Mouse (Mus musculus) kidney, embryonic 14.5 days (tissue): ENCODE data around the gene Fam98c. TPM values are rescaled to one million over a fixed set of nuclear protein-coding genes. Genes with fewer than 3 reads are reported as not detected.

Source experiments
- ATAC-seq: fragments of 200-750 bp; cut with Nextera tagmentation; 2 replicates; pipeline ENCODE4 v1.8.0; 2017; ENCODE audit warnings: moderate number of reproducible peaks, mild to moderate bottlenecking, moderate TSS enrichment, moderate library complexity; ENCODE audit not compliant: low FRiP score, low TSS enrichment
- H3K27ac ChIP-seq: fragments of 300-500 bp; sonication (generic); 2 replicates; pipeline ENCODE4 v1.5.1; 2014; ENCODE audit warnings: low read depth, mild to moderate bottlenecking, low read length, moderate library complexity, mixed read lengths
- H3K27me3 ChIP-seq: fragments of 300-500 bp; sonication (generic); 2 replicates; pipeline ENCODE4 v1.6.1; 2014; ENCODE audit warnings: mild to moderate bottlenecking, low read length; ENCODE audit not compliant: control insufficient read depth, insufficient read depth
- H3K36me3 ChIP-seq: fragments of 300-500 bp; sonication (generic); 2 replicates; pipeline ENCODE4 v1.6.1; 2014; ENCODE audit warnings: low read length, mixed read lengths; ENCODE audit not compliant: control insufficient read depth, insufficient read depth
- H3K4me1 ChIP-seq: fragments of 300-500 bp; sonication (generic); 2 replicates; pipeline ENCODE4 v1.6.1; 2014; ENCODE audit warnings: low read length, mixed read lengths; ENCODE audit not compliant: control insufficient read depth, insufficient read depth
- H3K4me2 ChIP-seq: fragments of 300-500 bp; sonication (generic); replicated peaks from 2 replicates; pipeline ENCODE4 v1.6.1; 2014; ENCODE audit warnings: low read depth, mild to moderate bottlenecking, low read length
- H3K4me3 ChIP-seq: fragments of 300-500 bp; sonication (generic); 2 replicates; pipeline ENCODE4 v1.5.1; 2014; ENCODE audit warnings: mild to moderate bottlenecking, low read length
- H3K9ac ChIP-seq: fragments of 300-500 bp; sonication (generic); 2 replicates; pipeline ENCODE4 v1.6.1; 2014; ENCODE audit warnings: low read depth, mild to moderate bottlenecking, low read length, moderate library complexity
- H3K9me3 ChIP-seq: fragments of 300-500 bp; sonication (generic); 2 replicates; pipeline ENCODE4 v1.6.1; 2016; ENCODE audit warnings: low read length; ENCODE audit not compliant: control insufficient read depth
- WGBS: fragments of 180-500 bp; shearing (Covaris S2); extraction: QIAGEN DNeasy Blood & Tissue Kit; methylation state at CpG from one replicate; pipeline ENCODE4 v1.1.7; 2014; 5-methylcytosine and 5-hydroxymethylcytosine counted together
- polyA plus RNA-seq: library from polyadenylated mRNA; unstranded; fragments of >200 nt; fragmentation: Nextera tagmentation; extraction: Ambion mirVana; gene quantifications from 2 replicates; pipeline ENCODE4 v1.2.1, GENCODE M21; 2014

Fam98c gene
- polyA plus RNA-seq, 1 experiment from 2014 or later, result 13.9 TPM

DNA sequence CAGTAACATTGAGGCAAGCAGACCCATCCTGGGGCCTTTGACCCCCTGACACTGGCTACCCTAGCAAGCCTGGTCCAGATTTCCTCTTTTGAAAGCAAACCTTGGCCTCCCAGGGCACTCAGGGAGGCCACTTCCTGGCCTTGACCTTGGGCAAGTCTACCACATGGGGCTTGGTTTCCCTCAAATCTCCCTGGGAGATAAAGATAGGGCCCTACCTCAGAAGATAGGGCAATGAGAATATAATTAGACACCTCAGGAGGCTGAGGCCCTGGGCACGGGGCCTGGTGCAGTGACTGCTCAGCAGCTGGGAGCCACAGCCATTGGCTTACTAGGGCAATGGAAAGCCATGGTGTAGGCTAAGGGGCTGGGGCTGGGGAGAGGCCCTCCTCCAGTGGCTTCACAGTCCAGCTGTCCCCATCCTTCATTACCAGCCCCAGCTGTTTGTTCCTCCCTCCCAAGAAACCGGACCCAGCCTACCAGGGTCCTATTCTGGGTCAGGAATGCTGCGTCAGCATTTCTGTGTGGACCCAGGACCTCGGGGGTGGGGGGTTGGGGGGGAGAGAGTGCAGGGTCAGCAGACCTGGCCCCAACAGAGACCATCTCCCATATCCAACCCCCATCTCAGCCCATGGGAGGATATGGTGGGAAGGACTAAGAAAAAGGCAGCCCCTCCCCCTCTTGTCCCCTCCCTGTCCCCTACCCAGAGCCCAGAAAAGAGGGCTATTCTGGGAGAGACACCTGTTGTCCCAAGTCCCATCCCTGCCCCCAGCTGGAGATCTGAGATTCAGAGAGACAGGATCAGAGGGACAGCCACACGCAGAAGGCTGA is 32.3 kb downstream of the Fam98c start:
- peak; percentile 40; the same call in 1 of the 2 replicates for ATAC-seq
- 32% methylated on average over 5 of the region's 5 CpGs for WGBS
- Histone ChIP-seq H3K9me3 (no peaks in the 10 kb centered on the region), H3K4me3 (no peak overlapping the region), H3K27ac (no peak overlapping the region), H3K4me1 (peaks cover 18% of the 10 kb centered on the region; the same call in 1 of the 2 replicates), H3K27me3 (no peaks in the 10 kb centered on the region), H3K9ac (no peak overlapping the region), H3K4me2 (no peak overlapping the region), H3K36me3 (no peaks in the 10 kb centered on the region)

DNA sequence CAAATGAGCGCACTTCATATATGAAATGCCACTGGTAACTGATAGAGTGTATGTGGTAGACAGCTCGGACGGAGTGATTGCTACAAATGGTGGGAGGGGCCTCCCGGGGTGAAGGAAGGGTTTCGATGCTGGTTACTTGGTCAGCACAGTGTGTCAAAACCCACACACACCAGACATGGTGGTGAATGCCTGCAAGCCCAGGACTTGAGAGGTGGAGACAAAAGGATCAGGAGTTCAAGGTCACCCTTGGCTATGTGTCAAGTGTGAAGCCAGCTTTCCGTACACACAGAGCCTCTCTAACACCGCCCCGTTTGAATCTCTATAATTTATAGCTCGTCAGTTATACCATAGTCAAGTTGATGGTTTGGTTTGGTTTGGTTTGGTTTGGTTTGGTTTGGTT is 33.2 kb downstream of the Fam98c start:
- Histone ChIP-seq H3K27ac (no peak overlapping the region), H3K4me1 (peaks cover 18% of the 10 kb centered on the region; the same call in 1 of the 2 replicates), H3K9ac (no peak overlapping the region), H3K36me3 (no peaks in the 10 kb centered on the region), H3K27me3 (no peaks in the 10 kb centered on the region), H3K4me2 (no peak overlapping the region), H3K4me3 (no peak overlapping the region), H3K9me3 (no peaks in the 10 kb centered on the region)
- ATAC-seq, result no peak
- WGBS, result 87% methylated on average over 9 of the region's 9 CpGs

DNA sequence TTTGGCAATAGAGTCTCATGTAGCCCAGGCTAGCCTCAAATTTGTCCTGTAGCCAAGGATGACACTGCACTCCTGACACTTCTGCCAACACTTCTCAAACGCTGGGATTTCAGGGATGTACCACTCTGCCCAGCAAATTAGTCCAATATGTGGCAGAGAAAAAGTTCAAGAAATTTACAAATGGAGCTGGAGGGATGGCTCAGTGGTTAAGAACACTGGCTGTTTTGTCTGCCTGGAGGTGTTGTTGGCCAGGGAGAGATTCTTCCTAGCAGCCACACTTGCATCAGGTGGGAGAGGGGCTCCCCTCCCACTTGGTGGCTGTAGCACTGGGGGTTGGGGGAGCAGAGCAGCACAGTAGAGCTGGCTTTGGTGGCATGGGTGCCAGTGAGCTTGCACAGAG is 36.5 kb downstream of the Fam98c start:
- no peak for ATAC-seq
- Histone ChIP-seq H3K36me3 (no peaks in the 10 kb centered on the region), H3K4me3 (no peak overlapping the region), H3K27ac (no peak overlapping the region), H3K4me1 (0 out of 2 replicates have a peak, but pooled peaks cover 7% of the 10 kb centered on the region), H3K9ac (no peak overlapping the region), H3K4me2 (no peak overlapping the region), H3K9me3 (no peaks in the 10 kb centered on the region), H3K27me3 (no peaks in the 10 kb centered on the region)
- 79% methylated on average over 1 of the region's 1 CpGs for WGBS

GRCm38 (mm10) chr7:29118142-29118851 is 37.7 kb downstream of the Fam98c start:
- ATAC-seq, result no peak
- no peak overlapping the region for H3K4me3 ChIP-seq
- H3K4me1 ChIP-seq, result no peaks in the 10 kb centered on the region
- 15% methylated on average over 18 of the region's 18 CpGs for WGBS
- no peaks in the 10 kb centered on the region for H3K36me3 ChIP-seq
- no peak overlapping the region for H3K27ac ChIP-seq
- no peak overlapping the region for H3K9ac ChIP-seq
- no peaks in the 10 kb centered on the region for H3K27me3 ChIP-seq
- H3K9me3 ChIP-seq, result no peaks in the 10 kb centered on the region
- H3K4me2 ChIP-seq, result no peak overlapping the region

DNA sequence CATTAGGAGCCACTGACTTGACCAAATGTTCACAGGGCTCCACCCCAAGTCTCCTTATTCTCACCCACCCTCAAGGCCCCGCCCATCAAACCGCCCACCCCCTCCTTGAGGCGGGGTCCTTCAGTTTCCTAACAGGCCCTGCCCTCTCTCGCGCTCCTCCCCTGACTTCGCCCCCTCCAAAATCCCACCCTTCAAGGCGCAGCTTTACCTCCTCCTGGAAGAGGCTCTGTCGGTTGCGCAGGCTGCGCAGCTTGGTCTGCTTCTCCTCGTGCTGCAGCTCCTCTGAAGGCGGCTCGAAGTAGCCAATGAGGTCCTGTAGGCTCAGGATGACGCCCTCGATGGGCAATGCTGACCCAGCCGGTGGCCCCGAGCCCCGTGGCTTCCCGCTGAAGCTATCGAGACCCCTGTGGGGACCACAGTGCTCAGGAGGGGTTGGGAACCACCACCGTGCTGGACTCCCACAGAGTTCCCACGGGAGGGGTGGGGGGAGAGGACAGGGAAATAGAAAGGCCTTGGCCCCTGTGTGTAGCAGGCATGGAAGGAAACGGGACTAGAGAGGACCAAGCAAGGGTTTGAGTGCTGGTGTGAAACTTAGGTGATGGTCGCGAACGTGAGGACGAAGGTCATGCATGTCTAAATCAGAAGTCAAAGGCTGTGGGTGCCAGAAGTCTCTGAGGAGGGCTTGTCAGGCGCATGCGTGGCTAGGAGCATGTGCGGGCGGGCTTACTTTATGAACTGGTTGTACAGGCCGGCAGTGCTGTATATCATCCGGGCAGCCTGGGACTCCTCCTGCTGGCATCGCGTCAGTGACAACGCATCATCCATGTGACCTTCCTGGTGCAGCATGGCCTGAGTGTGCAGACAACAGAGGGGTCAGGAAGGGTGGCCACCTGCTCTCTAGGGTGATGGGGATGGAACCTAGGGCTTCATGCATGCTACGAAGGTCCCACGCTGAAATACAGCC is 46.8 kb downstream of the Fam98c start:
- no peaks in the 10 kb centered on the region for H3K36me3 ChIP-seq
- H3K4me2 ChIP-seq, result peak overlapping the region; percentile 48
- H3K27me3 ChIP-seq, result no peaks in the 10 kb centered on the region
- peak overlapping the region; percentile 23 for H3K4me3 ChIP-seq
- peak; percentile 76 for ATAC-seq
- peaks cover 7% of the 10 kb centered on the region; the same call in 1 of the 2 replicates for H3K4me1 ChIP-seq
- 23% methylated on average over 38 of the region's 38 CpGs for WGBS
- H3K9me3 ChIP-seq, result no peaks in the 10 kb centered on the region
- peak overlapping the region; percentile 40; the same call in 1 of the 2 replicates for H3K9ac ChIP-seq
- no peak overlapping the region for H3K27ac ChIP-seq

Other genes with a start within 250 kb of the Fam98c start
- 176 and 239 TPM in 2 replicates for gene Actn4, start 193.9 kb downstream of the Fam98c start, polyA plus RNA-seq
- 458 and 497 TPM in 2 replicates for gene Eif3k, start 174.4 kb downstream of the Fam98c start, polyA plus RNA-seq
- gene Map4k1, start 174.2 kb downstream of the Fam98c start, polyA plus RNA-seq, result 9.8 and 12.6 TPM in 2 replicates
- 1.1 TPM in 2 replicates for gene Ryr1, start 31.1 kb downstream of the Fam98c start, polyA plus RNA-seq
- 0.68 and 1.1 TPM in 2 replicates for gene Rasgrp4, start 21.4 kb downstream of the Fam98c start, polyA plus RNA-seq
- 0.47 and 0.91 TPM in 2 replicates for gene Ggn, start 14.0 kb upstream of the Fam98c start, polyA plus RNA-seq
- 6.0 and 6.4 TPM in 2 replicates for gene Spred3, start 14.2 kb upstream of the Fam98c start, polyA plus RNA-seq
- gene Psmd8, start 24.5 kb upstream of the Fam98c start, polyA plus RNA-seq, result 281 and 283 TPM in 2 replicates
- 0.61 and 0.97 TPM in 2 replicates for gene Catsperg1, start 57.8 kb upstream of the Fam98c start, polyA plus RNA-seq
- 0.62 and 1.0 TPM in 2 replicates for gene Kcnk6, start 76.3 kb upstream of the Fam98c start, polyA plus RNA-seq
- gene Yif1b, start 82.1 kb upstream of the Fam98c start, polyA plus RNA-seq, result 120 and 132 TPM in 2 replicates
- gene 2200002D01Rik, start 92.2 kb upstream of the Fam98c start, polyA plus RNA-seq, result 5.2 and 8.3 TPM in 2 replicates
- gene Spint2, start 125.7 kb upstream of the Fam98c start, polyA plus RNA-seq, result 198 and 239 TPM in 2 replicates
- gene Ppp1r14a, start 133.1 kb upstream of the Fam98c start, polyA plus RNA-seq, result 19.3 and 27.7 TPM in 2 replicates
- gene Dpf1, start 147.7 kb upstream of the Fam98c start, polyA plus RNA-seq, result 4.5 and 5.5 TPM in 2 replicates